Mouse (Mus musculus): Measurements from ENCODE around the gene Anpep. TPM values are rescaled to one million over a fixed set of nuclear protein-coding genes. Genes with fewer than 3 reads are reported as not detected.
"Not testable (repeated sequence)": the region's sequence is repeated elsewhere in the genome, so short reads cannot be mapped to it uniquely, and the experiment has no call there.

Gene Anpep
- polyA plus RNA-seq, 1 experiment = 1.2 TPM

- TF ChIP-seq POLR2A (IDR thresholded peaks at IDR 0.05; ENCODE audit: borderline replicate concordance, control insufficient read depth, low read depth, low read length) (no peak), CTCF (IDR thresholded peaks at IDR 0.05; ENCODE audit: control insufficient read depth, insufficient read depth, low read length) (no peak)
- Histone ChIP-seq H3K27ac (ENCODE audit: control insufficient read depth, insufficient read depth, low read depth, low read length, poor library complexity) (no peak overlapping the region), H3K4me1 (ENCODE audit: control insufficient read depth, insufficient read depth, low read length) (no peaks in the 10 kb centered on the region), H3K4me3 (replicated peaks; ENCODE audit: control insufficient read depth, low read depth, low read length) (no peak overlapping the region)
- 67% methylated on average over 6 of the region's 6 CpGs for WGBS
Measured at GRCm38 (mm10) chr7:79799506-79799905, 61.4 kb downstream of the Anpep start.

GRCm38 (mm10) chr7:79799048-79799447 is 61.8 kb downstream of the Anpep start:
- Histone ChIP-seq H3K4me1 (ENCODE audit: control insufficient read depth, insufficient read depth, low read length) (no peaks in the 10 kb centered on the region), H3K4me3 (replicated peaks; ENCODE audit: control insufficient read depth, low read depth, low read length) (no peak overlapping the region), H3K27ac (ENCODE audit: control insufficient read depth, insufficient read depth, low read depth, low read length, poor library complexity) (no peak overlapping the region)
- TF ChIP-seq CTCF (IDR thresholded peaks at IDR 0.05; ENCODE audit: control insufficient read depth, insufficient read depth, low read length) = peak; percentile 55
- TF ChIP-seq POLR2A (IDR thresholded peaks at IDR 0.05; ENCODE audit: borderline replicate concordance, control insufficient read depth, low read depth, low read length) = no peak
- 1% methylated on average over 8 of the region's 8 CpGs for WGBS

GRCm38 (mm10) chr7:79798606-79799005 is 62.3 kb downstream of the Anpep start:
- Histone ChIP-seq H3K27ac (ENCODE audit: control insufficient read depth, insufficient read depth, low read depth, low read length, poor library complexity) (no peak overlapping the region), H3K4me1 (ENCODE audit: control insufficient read depth, insufficient read depth, low read length) (no peaks in the 10 kb centered on the region), H3K4me3 (replicated peaks; ENCODE audit: control insufficient read depth, low read depth, low read length) (no peak overlapping the region)
- TF ChIP-seq CTCF (IDR thresholded peaks at IDR 0.05; ENCODE audit: control insufficient read depth, insufficient read depth, low read length) (no peak), POLR2A (IDR thresholded peaks at IDR 0.05; ENCODE audit: borderline replicate concordance, control insufficient read depth, low read depth, low read length) (no peak)
- 30% methylated on average over 5 of the region's 5 CpGs for WGBS

GRCm38 (mm10) chr7:79793688-79794087 is 67.2 kb downstream of the Anpep start, which contains the start of gene Mesp1:
Gene Mesp1 (minus strand): TSS chr7:79793788.
- H3K4me1 ChIP-seq (ENCODE audit: control insufficient read depth, insufficient read depth, low read length) = no peaks in the 10 kb centered on the region; the same call in 1 of the 2 replicates
- H3K27ac ChIP-seq (ENCODE audit: control insufficient read depth, insufficient read depth, low read depth, low read length, poor library complexity) = peak within 1 kb of the TSS; percentile 12; the same call in 1 of the 2 replicates
- H3K4me3 ChIP-seq (replicated peaks; ENCODE audit: control insufficient read depth, low read depth, low read length) = no peak within 1 kb of the TSS
- TF ChIP-seq CTCF (IDR thresholded peaks at IDR 0.05; ENCODE audit: control insufficient read depth, insufficient read depth, low read length) = no peak
- TF ChIP-seq POLR2A (IDR thresholded peaks at IDR 0.05; ENCODE audit: borderline replicate concordance, control insufficient read depth, low read depth, low read length) = no peak
- 78% methylated on average over 6 of the region's 6 CpGs for WGBS

GRCm38 (mm10) chr7:79792635-79793421 is 68.0 kb downstream of the Anpep start:
- WGBS = 5% methylated on average over 80 of the region's 80 CpGs
- Histone ChIP-seq H3K27ac (ENCODE audit: control insufficient read depth, insufficient read depth, low read depth, low read length, poor library complexity) (peak overlapping the region; percentile 12; the same call in 1 of the 2 replicates), H3K4me3 (replicated peaks; ENCODE audit: control insufficient read depth, low read depth, low read length) (no peak overlapping the region), H3K4me1 (ENCODE audit: control insufficient read depth, insufficient read depth, low read length) (no peaks in the 10 kb centered on the region; the same call in 1 of the 2 replicates)
- no peak for TF ChIP-seq POLR2A (IDR thresholded peaks at IDR 0.05; ENCODE audit: borderline replicate concordance, control insufficient read depth, low read depth, low read length)
- peak; percentile 32; the same call in 1 of the 2 replicates for TF ChIP-seq CTCF (IDR thresholded peaks at IDR 0.05; ENCODE audit: control insufficient read depth, insufficient read depth, low read length)

GRCm38 (mm10) chr7:79789812-79790211 is 71.0 kb downstream of the Anpep start:
- H3K4me3 ChIP-seq (replicated peaks; ENCODE audit: control insufficient read depth, low read depth, low read length); H3K4me1 ChIP-seq (ENCODE audit: control insufficient read depth, insufficient read depth, low read length); H3K27ac ChIP-seq (ENCODE audit: control insufficient read depth, insufficient read depth, low read depth, low read length, poor library complexity): not testable (repeated sequence)
- whole genome bisulfite sequencing = 83% methylated on average over 2 of the region's 2 CpGs

GRCm38 (mm10) chr7:79786295-79786694 is 74.6 kb downstream of the Anpep start:
- H3K4me1 ChIP-seq (ENCODE audit: control insufficient read depth, insufficient read depth, low read length) = no peaks in the 10 kb centered on the region
- no peak overlapping the region for H3K27ac ChIP-seq (ENCODE audit: control insufficient read depth, insufficient read depth, low read depth, low read length, poor library complexity)
- TF ChIP-seq POLR2A (IDR thresholded peaks at IDR 0.05; ENCODE audit: borderline replicate concordance, control insufficient read depth, low read depth, low read length) (no peak), CTCF (IDR thresholded peaks at IDR 0.05; ENCODE audit: control insufficient read depth, insufficient read depth, low read length) (peak; percentile 54)
- no peak overlapping the region for H3K4me3 ChIP-seq (replicated peaks; ENCODE audit: control insufficient read depth, low read depth, low read length)
- 25% methylated on average over 6 of the region's 6 CpGs for whole genome bisulfite sequencing

GRCm38 (mm10) chr7:79782516-79782855 is 78.4 kb downstream of the Anpep start:
- no peak for TF ChIP-seq POLR2A (IDR thresholded peaks at IDR 0.05; ENCODE audit: borderline replicate concordance, control insufficient read depth, low read depth, low read length)
- no peak for TF ChIP-seq CTCF (IDR thresholded peaks at IDR 0.05; ENCODE audit: control insufficient read depth, insufficient read depth, low read length)
- no peak overlapping the region for H3K4me3 ChIP-seq (replicated peaks; ENCODE audit: control insufficient read depth, low read depth, low read length)
- WGBS = 85% methylated on average over 2 of the region's 2 CpGs
- no peak overlapping the region for H3K27ac ChIP-seq (ENCODE audit: control insufficient read depth, insufficient read depth, low read depth, low read length, poor library complexity)
- H3K4me1 ChIP-seq (ENCODE audit: control insufficient read depth, insufficient read depth, low read length) = no peaks in the 10 kb centered on the region

All from bone marrow, adult 2 months (tissue).